Mouse (Mus musculus) erythroblast, embryonic 14.5 days (primary cell): ENCODE results near the gene Cacna1c.

ENCODE experiments used
- GATA1 ChIP-seq: IDR thresholded peaks from 2 replicates; pipeline ENCODE4 v1.6.1; 2012; ENCODE audit warnings: low read length, inconsistent platforms, mixed read lengths
- TAL1 ChIP-seq: IDR thresholded peaks from 3 replicates; pipeline ENCODE4 v1.6.1; 2012; ENCODE audit warnings: low read length, inconsistent platforms, mixed read lengths

GRCm38 (mm10) chr6:119107140-119107855 lies 88.9 kb downstream of the Cacna1c start:
- TF ChIP-seq TAL1 (no peak), GATA1 (no peak)
